Mouse (Mus musculus): Measurements from ENCODE around the gene Idi2. TPM values are rescaled to one million over a fixed set of nuclear protein-coding genes. Genes with fewer than 3 reads are reported as not detected.

Idi2 gene
- not detected in 2 replicates for polyA plus RNA-seq (2012; rRNA removed)

DNA sequence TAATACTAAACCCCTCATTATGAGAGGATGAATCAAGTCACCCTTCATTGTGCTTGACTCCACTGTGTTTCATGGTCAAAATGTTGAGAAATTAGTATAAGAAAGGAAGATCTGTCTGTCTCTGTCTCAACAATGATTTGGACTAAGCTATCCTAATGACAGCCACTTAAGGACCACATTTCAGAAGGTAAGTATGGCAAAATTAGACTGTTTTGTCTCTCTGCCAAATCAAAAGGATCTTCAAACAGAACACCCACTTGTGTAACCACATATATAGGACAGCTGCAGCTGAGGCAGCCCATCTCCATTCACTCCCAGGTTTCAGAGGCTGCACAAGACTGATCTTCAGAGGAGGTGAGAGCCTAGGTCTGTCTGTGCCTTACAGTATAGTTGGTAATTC, at the start of gene Idi2:
Gene Idi2 (plus strand): TSS at position 301 of the 400 bp plus-strand sequence.

DNA sequence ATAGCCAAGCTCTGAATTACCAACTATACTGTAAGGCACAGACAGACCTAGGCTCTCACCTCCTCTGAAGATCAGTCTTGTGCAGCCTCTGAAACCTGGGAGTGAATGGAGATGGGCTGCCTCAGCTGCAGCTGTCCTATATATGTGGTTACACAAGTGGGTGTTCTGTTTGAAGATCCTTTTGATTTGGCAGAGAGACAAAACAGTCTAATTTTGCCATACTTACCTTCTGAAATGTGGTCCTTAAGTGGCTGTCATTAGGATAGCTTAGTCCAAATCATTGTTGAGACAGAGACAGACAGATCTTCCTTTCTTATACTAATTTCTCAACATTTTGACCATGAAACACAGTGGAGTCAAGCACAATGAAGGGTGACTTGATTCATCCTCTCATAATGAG, 4.5 kb upstream of the Idi2 start, which contains the start of gene Gm9745:
Gene Gm9745 (minus strand): TSS at position 101 of the 400 bp plus-strand sequence.

DNA sequence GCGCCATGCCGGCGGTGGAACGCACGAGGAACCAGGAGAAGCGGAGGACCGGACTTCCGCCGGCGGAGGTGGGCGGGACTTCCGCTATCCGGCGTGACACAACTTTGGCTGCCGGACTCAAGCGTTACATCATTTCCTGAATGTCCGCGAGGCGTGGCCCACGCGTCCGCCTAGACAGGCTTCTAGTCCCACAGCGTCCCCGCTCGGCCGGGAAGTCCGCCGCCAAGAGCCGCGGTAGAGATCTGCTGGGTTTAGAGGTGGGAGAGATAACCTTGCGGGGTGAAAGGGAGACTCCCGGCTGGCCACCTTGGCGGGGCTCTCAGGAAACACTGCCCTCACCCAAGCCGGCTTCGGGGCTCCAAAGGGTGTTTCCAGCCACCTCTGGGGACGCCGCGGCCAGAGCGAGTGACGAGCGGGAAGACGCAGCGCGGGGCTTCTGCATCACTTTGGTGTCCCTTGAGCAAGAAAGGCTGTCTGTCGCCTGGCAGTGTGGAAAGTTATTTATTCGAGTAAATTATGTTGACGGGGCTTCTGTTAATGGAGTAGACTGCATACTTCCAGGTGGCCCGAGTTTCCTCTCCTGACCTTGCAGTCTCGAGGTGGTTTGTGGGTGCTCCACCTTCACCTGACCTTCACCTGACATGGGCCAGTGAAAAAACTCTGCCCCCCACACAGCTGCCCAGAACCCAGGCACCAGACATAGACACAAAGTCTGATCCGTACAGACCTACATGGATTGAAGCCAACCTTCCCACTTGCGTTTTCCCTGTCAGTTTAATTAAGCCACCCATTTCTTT, 43.5 kb downstream of the Idi2 start, which contains the start of gene Gtpbp4:
Gene Gtpbp4 (minus strand): TSS at position 94 of the 797 bp plus-strand sequence.

Other genes starting within 250 kb of the Idi2 start
- gene Wdr37, start 81.0 kb upstream of the Idi2 start, polyA plus RNA-seq (2012; rRNA removed), result 4.2 and 4.7 TPM in 2 replicates
- 57.2 and 60.3 TPM in 2 replicates for gene Idi1, start 67.4 kb upstream of the Idi2 start, polyA plus RNA-seq (2012; rRNA removed)
- gene Gm9745, start 4.6 kb upstream of the Idi2 start, polyA plus RNA-seq (2012; rRNA removed), result not detected in 2 replicates
- 12.7 and 13.1 TPM in 2 replicates for gene Gtpbp4, start 43.2 kb downstream of the Idi2 start, polyA plus RNA-seq (2012; rRNA removed)
- gene Larp4b, start 141.0 kb downstream of the Idi2 start, polyA plus RNA-seq (2012; rRNA removed), result 13.5 and 16.1 TPM in 2 replicates